Mouse (Mus musculus) myocyte (in vitro differentiated cells): ENCODE measurements around the gene Fam83f. TPM values are rescaled to one million over a fixed set of nuclear protein-coding genes. Genes with fewer than 3 reads are reported as not detected.

ENCODE experiments used
- H3K27me3 ChIP-seq: one replicate; pipeline ENCODE4 v1.6.1; 2011; ENCODE audit not compliant: control insufficient read depth, insufficient read depth, insufficient read length
- H3K36me3 ChIP-seq: one replicate; pipeline ENCODE4 v1.6.1; 2011; ENCODE audit not compliant: control insufficient read depth, insufficient read depth
- H3K4me2 ChIP-seq: one replicate; pipeline ENCODE4 v1.6.1; 2011; ENCODE audit warnings: low read depth, control low read depth
- H3K4me3 ChIP-seq: one replicate; pipeline ENCODE4 v1.5.1; 2011; ENCODE audit warnings: mild to moderate bottlenecking, control low read depth, moderate library complexity
- H3K79me2 ChIP-seq: one replicate; pipeline ENCODE4 v1.6.1; 2011; ENCODE audit not compliant: control insufficient read depth, insufficient read depth
- H3ac ChIP-seq: one replicate; pipeline ENCODE4 v1.6.1; 2011; ENCODE audit not compliant: control insufficient read depth, insufficient read length
- CEBPB ChIP-seq: IDR thresholded peaks from 2 replicates; pipeline ENCODE4 v1.6.1; 2011; ENCODE audit warnings: mild to moderate bottlenecking, moderate library complexity; ENCODE audit not compliant: poor library complexity, insufficient read depth, severe bottlenecking
- E2F4 ChIP-seq: IDR thresholded peaks from one replicate; pipeline ENCODE4 v1.6.1; 2011; ENCODE audit warnings: mild to moderate bottlenecking, control low read depth, moderate library complexity; ENCODE audit not compliant: insufficient read depth
- MAX ChIP-seq: IDR thresholded peaks from one replicate; pipeline ENCODE4 v1.6.1; 2011; ENCODE audit warnings: low read depth, mild to moderate bottlenecking, control low read depth
- MYOD1 ChIP-seq, 3 experiments: IDR thresholded peaks; one replicate each; pipeline ENCODE4 v1.6.1; 2011; ENCODE audit warnings: control low read depth in 2 of 3, low read depth in 2 of 3, mild to moderate bottlenecking in 2 of 3, moderate library complexity in 1 of 3; ENCODE audit not compliant: insufficient read length in 2 of 3, control insufficient read depth in 1 of 3
- MYOG ChIP-seq, 3 experiments: IDR thresholded peaks; one replicate each; pipeline ENCODE4 v1.6.1; 2011; ENCODE audit warnings: control low read depth in 2 of 3, low read depth in 2 of 3, mild to moderate bottlenecking in 2 of 3; ENCODE audit not compliant: insufficient read length in 2 of 3, control insufficient read depth in 1 of 3, insufficient read depth in 1 of 3
- POLR2A ChIP-seq: IDR thresholded peaks from one replicate; pipeline ENCODE4 v1.6.1; 2011; ENCODE audit warnings: low read depth, mild to moderate bottlenecking, control low read depth, moderate library complexity; ENCODE audit not compliant: insufficient read length
- POLR2AphosphoS2 ChIP-seq: IDR thresholded peaks from one replicate; pipeline ENCODE4 v1.6.1; 2011; ENCODE audit warnings: low read depth, control low read depth; ENCODE audit not compliant: insufficient read length
- REST ChIP-seq: IDR thresholded peaks from one replicate; pipeline ENCODE4 v1.6.1; 2011; ENCODE audit warnings: mild to moderate bottlenecking, control low read depth, moderate library complexity; ENCODE audit not compliant: insufficient read depth, insufficient read length
- SRF ChIP-seq: IDR thresholded peaks from one replicate; pipeline ENCODE4 v1.6.1; 2011; ENCODE audit warnings: low read depth; ENCODE audit not compliant: control insufficient read depth, insufficient read length
- TCF12 ChIP-seq: IDR thresholded peaks from one replicate; pipeline ENCODE4 v1.6.1; 2011; ENCODE audit warnings: mild to moderate bottlenecking, control low read depth; ENCODE audit not compliant: poor library complexity, insufficient read depth, severe bottlenecking
- TCF3 ChIP-seq: IDR thresholded peaks from one replicate; pipeline ENCODE4 v1.6.1; 2011; ENCODE audit warnings: low read depth, control low read depth; ENCODE audit not compliant: insufficient read length
- USF1 ChIP-seq: IDR thresholded peaks from one replicate; pipeline ENCODE4 v1.6.1; 2011; ENCODE audit warnings: low read depth, mild to moderate bottlenecking, control low read depth, moderate library complexity
- polyA plus RNA-seq: library from polyadenylated mRNA; unstranded; fragments of >200 nt; fragmentation: generic; extraction: Trizol; gene quantifications from one replicate; pipeline ENCODE4 v1.2.1, GENCODE M21; 2012; ENCODE audit warnings: missing spikeins

The Fam83f gene
- polyA plus RNA-seq, result not detected

DNA sequence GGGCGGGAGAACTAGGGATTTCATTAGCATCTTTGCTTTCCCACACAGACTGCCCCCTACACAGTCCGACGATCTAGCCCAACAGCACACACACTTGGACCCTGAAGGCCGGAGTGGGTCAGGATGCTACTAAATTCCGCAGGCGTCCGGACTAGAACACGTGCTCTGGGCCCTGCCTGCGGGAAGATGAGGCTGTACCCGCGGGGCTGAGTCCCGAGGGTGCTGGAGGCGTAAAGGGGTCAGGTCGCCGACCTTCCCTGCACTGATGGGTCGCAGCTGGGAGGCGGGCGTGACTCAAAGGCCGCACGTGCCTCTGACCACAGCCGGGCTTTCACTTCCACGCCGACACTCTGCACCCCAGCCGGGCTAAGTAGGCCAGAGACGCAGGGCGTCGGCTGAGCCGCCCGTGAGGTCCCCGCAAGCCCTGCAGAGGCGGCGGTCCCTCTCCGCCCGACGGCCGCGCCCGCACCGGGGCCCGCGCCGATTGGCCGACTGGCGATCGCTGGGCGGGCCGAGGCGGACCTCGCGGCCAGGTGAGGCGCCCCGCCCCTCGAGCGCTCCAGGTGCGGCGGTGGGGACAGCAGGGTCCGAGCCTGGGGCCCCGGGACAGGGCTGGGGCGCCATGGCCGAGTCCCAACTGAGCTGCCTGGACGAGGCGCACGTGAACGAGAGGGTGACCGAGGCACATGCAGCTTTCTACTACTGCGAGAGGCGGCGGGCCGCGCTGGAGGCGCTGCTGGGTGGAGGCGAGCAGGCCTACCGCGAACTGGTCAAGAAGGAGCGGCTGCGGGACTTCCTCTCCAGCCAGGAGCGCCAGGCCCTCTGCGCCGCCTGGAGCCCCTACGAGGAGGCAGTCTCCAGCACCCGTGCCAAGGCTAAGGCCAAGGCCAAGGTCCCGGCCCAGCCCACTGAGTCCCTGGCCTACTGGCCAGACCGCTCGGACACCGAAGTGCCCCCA is at the start of gene Fam83f:
Gene Fam83f (plus strand): TSS at position 553 of the 958 bp plus-strand sequence.
- H3K27me3 ChIP-seq, result no peaks in the 10 kb centered on the region
- TF ChIP-seq REST (no peak), CEBPB (no peak), POLR2A (no peak), SRF (no peak), USF1 (no peak), MAX (no peak), TCF12 (no peak), E2F4 (no peak), POLR2AphosphoS2 (no peak), TCF3 (no peak), MYOD1 (IDR thresholded peaks at IDR 0.05; ENCODE audit: control insufficient read depth in 1 of 3, insufficient read length in 2 of 3, low read depth in 2 of 3) (no peak), MYOG (IDR thresholded peaks at IDR 0.05; ENCODE audit: control insufficient read depth in 1 of 3, insufficient read depth in 1 of 3, insufficient read length in 2 of 3, low read depth in 2 of 3) (no peak)
- H3K4me3 ChIP-seq, result no peak within 1 kb of the TSS
- no peak within 1 kb of the TSS for H3ac ChIP-seq
- H3K79me2 ChIP-seq, result no peaks in the 10 kb centered on the region
- no peak within 1 kb of the TSS for H3K4me2 ChIP-seq
- H3K36me3 ChIP-seq, result no peaks in the 10 kb centered on the region

DNA sequence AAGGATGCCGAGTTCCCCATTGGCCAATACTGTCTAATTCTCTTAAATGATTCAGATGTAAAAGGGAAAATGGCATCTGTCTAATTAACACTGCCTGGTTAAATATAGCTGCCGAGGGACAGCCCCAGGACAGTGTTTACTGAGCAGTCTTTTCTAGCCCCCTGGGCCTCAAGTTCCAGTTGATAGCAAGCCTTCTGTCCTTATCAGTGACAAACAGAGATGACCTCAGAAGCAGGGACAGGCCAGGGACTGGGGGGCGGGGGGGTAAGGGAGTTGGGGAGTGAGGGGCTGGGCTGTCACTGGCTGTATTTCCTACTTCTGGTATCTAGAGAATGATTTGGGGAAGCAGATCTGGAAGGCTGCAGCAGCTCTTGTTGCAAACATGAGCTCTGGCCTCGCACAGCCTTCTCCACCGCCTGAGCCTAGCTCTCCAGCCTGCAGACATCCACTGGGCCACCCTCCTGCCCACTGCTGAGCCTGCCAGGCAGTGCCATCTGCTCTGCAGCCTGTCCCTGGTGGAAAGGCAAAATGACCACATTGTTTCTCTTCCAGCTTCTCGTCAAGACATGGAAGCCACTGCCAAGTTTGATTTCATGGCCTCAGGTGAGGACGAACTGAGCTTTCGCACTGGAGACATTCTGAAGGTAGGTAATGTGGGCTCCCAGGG is 48.3 kb upstream of the Fam83f start:
- Histone ChIP-seq H3K27me3 (peaks cover 48% of the 10 kb centered on the region), H3K36me3 (no peaks in the 10 kb centered on the region), H3K4me2 (no peak overlapping the region), H3ac (no peak overlapping the region), H3K4me3 (no peak overlapping the region), H3K79me2 (no peaks in the 10 kb centered on the region)
- TF ChIP-seq POLR2AphosphoS2 (no peak), MAX (no peak), MYOD1 (IDR thresholded peaks at IDR 0.05; ENCODE audit: control insufficient read depth in 1 of 3, insufficient read length in 2 of 3, low read depth in 2 of 3) (no peak), SRF (no peak), MYOG (IDR thresholded peaks at IDR 0.05; ENCODE audit: control insufficient read depth in 1 of 3, insufficient read depth in 1 of 3, insufficient read length in 2 of 3, low read depth in 2 of 3) (no peak), CEBPB (no peak), REST (no peak), TCF12 (no peak), E2F4 (no peak), TCF3 (no peak), USF1 (no peak)

DNA sequence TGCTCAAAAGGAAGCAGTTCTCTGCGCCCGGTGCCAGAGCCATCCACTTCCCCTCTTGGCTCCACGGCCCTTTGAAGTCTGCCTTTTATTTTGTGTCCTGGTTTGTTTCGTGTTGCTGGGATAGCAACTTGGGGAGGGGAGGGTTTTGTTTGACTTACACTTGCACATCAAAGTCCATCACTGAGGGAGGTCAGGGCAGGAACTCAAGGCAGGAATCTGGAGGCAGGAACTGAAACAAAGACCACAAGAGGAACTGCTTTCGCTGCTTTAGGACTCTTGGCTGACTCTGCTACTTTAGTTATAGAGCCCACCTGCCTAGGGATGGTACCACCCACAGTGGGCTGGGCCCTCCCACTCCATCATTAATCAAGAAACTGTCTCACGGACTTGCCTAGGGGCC is 45.2 kb upstream of the Fam83f start:
- Histone ChIP-seq H3K4me2 (no peak overlapping the region), H3K79me2 (no peaks in the 10 kb centered on the region), H3K36me3 (no peaks in the 10 kb centered on the region), H3K4me3 (no peak overlapping the region), H3ac (no peak overlapping the region), H3K27me3 (peaks cover 29% of the 10 kb centered on the region)
- TF ChIP-seq SRF (no peak), MAX (no peak), MYOG (IDR thresholded peaks at IDR 0.05; ENCODE audit: control insufficient read depth in 1 of 3, insufficient read depth in 1 of 3, insufficient read length in 2 of 3, low read depth in 2 of 3) (no peak), POLR2A (no peak), POLR2AphosphoS2 (no peak), CEBPB (no peak), TCF3 (no peak), MYOD1 (IDR thresholded peaks at IDR 0.05; ENCODE audit: control insufficient read depth in 1 of 3, insufficient read length in 2 of 3, low read depth in 2 of 3) (no peak), USF1 (no peak), REST (no peak), E2F4 (no peak), TCF12 (no peak)

DNA sequence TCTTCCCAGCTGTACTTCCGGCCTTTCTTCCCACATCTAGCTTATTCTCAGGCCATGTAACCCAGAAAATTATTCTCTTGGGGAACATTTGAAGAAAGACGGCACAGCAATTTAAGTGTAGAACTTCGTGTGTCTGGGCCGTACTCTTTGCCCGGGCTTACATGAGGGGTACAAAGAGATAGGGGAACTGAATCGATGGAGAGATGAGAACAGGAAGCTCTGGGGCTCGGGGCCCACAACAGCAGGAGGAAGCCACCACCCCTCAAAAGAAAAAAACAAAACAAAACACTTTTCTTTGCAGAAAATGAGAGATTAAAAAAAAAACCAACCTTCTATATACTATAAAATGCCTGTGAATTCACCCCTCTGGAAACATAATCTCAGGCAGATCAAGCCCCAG is 41.5 kb upstream of the Fam83f start:
- H3K36me3 ChIP-seq, result no peaks in the 10 kb centered on the region
- no peak overlapping the region for H3K4me3 ChIP-seq
- no peak overlapping the region for H3ac ChIP-seq
- H3K4me2 ChIP-seq, result no peak overlapping the region
- H3K79me2 ChIP-seq, result no peaks in the 10 kb centered on the region
- no peak for TF ChIP-seq MYOG (IDR thresholded peaks at IDR 0.05; ENCODE audit: control insufficient read depth in 1 of 3, insufficient read depth in 1 of 3, insufficient read length in 2 of 3, low read depth in 2 of 3)
- TF ChIP-seq MAX, result no peak
- TF ChIP-seq E2F4, result no peak
- TF ChIP-seq USF1, result no peak
- TF ChIP-seq CEBPB, result no peak
- TF ChIP-seq MYOD1 (IDR thresholded peaks at IDR 0.05; ENCODE audit: control insufficient read depth in 1 of 3, insufficient read length in 2 of 3, low read depth in 2 of 3), result no peak
- no peak for TF ChIP-seq REST
- no peak for TF ChIP-seq POLR2AphosphoS2
- TF ChIP-seq TCF3, result no peak
- TF ChIP-seq SRF, result no peak
- no peak for TF ChIP-seq TCF12
- TF ChIP-seq POLR2A, result no peak
- peaks cover 7% of the 10 kb centered on the region for H3K27me3 ChIP-seq
